Mouse (Mus musculus) neural tube, embryonic 12.5 days (tissue): ENCODE measurements around the gene Wdr31. TPM values are rescaled to one million over a fixed set of nuclear protein-coding genes. Genes with fewer than 3 reads are reported as not detected.
A peak's percentile ranks its signal among the peaks of the same experiment; 100 is the strongest.

Experiments used
- ATAC-seq: fragments of 200-750 bp; cut with Nextera tagmentation; 2 replicates; pipeline ENCODE4 v1.8.0; 2017; ENCODE audit warnings: low read depth, mild to moderate bottlenecking, moderate TSS enrichment, moderate library complexity; ENCODE audit not compliant: low FRiP score
- H3K27ac ChIP-seq: fragments of 300-500 bp; sonication (generic); 2 replicates; pipeline ENCODE4 v1.5.1; 2016
- H3K27me3 ChIP-seq: fragments of 300-500 bp; sonication (generic); replicated peaks from 2 replicates; pipeline ENCODE4 v1.6.1; 2016; ENCODE audit warnings: mild to moderate bottlenecking
- H3K36me3 ChIP-seq: fragments of 300-500 bp; sonication (generic); 2 replicates; pipeline ENCODE4 v1.6.1; 2016; ENCODE audit warnings: mild to moderate bottlenecking
- H3K4me1 ChIP-seq: fragments of 300-500 bp; sonication (generic); 2 replicates; pipeline ENCODE4 v1.6.1; 2016
- H3K4me2 ChIP-seq: fragments of 300-500 bp; sonication (generic); replicated peaks from 2 replicates; pipeline ENCODE4 v1.6.1; 2016; ENCODE audit warnings: mild to moderate bottlenecking
- H3K4me3 ChIP-seq: fragments of 300-500 bp; sonication (generic); 2 replicates; pipeline ENCODE4 v1.5.1; 2016
- H3K9ac ChIP-seq: fragments of 300-500 bp; sonication (generic); 2 replicates; pipeline ENCODE4 v1.6.1; 2016; ENCODE audit warnings: mild to moderate bottlenecking
- H3K9me3 ChIP-seq: fragments of 300-500 bp; sonication (generic); 2 replicates; pipeline ENCODE4 v1.6.1; 2016; ENCODE audit warnings: mild to moderate bottlenecking
- WGBS: fragments of 180-500 bp; shearing (Covaris S2); methylation state at CpG from one replicate; pipeline ENCODE4 v1.1.7; 2016; 5-methylcytosine and 5-hydroxymethylcytosine counted together
- polyA plus RNA-seq: library from polyadenylated mRNA; unstranded; fragments of >200 nt; fragmentation: Nextera tagmentation; extraction: Ambion mirVana; gene quantifications from 2 replicates; pipeline ENCODE4 v1.2.1, GENCODE M21; 2016

Gene Wdr31
- polyA plus RNA-seq, 1 experiment from 2014 or later: 6.8 TPM

GRCm38 (mm10) chr4:62433939-62434870, 36.5 kb downstream of the Wdr31 start:
- Histone ChIP-seq H3K4me3 (no peak overlapping the region), H3K9me3 (no peaks in the 10 kb centered on the region), H3K4me1 (no peaks in the 10 kb centered on the region), H3K27ac (no peak overlapping the region), H3K36me3 (no peaks in the 10 kb centered on the region), H3K4me2 (no peak overlapping the region), H3K9ac (no peak overlapping the region), H3K27me3 (no peaks in the 10 kb centered on the region)
- no peak for ATAC-seq
- WGBS: 77% methylated on average over 7 of the region's 7 CpGs

GRCm38 (mm10) chr4:62431522-62431921, 39.2 kb downstream of the Wdr31 start:
- no peak overlapping the region for H3K4me3 ChIP-seq
- no peaks in the 10 kb centered on the region for H3K27me3 ChIP-seq
- H3K27ac ChIP-seq: no peak overlapping the region
- ATAC-seq: no peak
- no peak overlapping the region for H3K4me2 ChIP-seq
- H3K36me3 ChIP-seq: no peaks in the 10 kb centered on the region
- no peaks in the 10 kb centered on the region for H3K4me1 ChIP-seq
- no peaks in the 10 kb centered on the region for H3K9me3 ChIP-seq
- 87% methylated on average over 4 of the region's 4 CpGs for WGBS
- H3K9ac ChIP-seq: no peak overlapping the region

- no peak overlapping the region for H3K4me2 ChIP-seq
- ATAC-seq: no peak
- no peak overlapping the region for H3K27ac ChIP-seq
- peaks cover 5% of the 10 kb centered on the region for H3K36me3 ChIP-seq
- H3K9ac ChIP-seq: no peak overlapping the region
- no peaks in the 10 kb centered on the region for H3K27me3 ChIP-seq
- no peaks in the 10 kb centered on the region for H3K9me3 ChIP-seq
- no peaks in the 10 kb centered on the region for H3K4me1 ChIP-seq
- no peak overlapping the region for H3K4me3 ChIP-seq
Measured at GRCm38 (mm10) chr4:62430678-62431077, 40.0 kb downstream of the Wdr31 start.

GRCm38 (mm10) chr4:62429616-62430015, 41.1 kb downstream of the Wdr31 start:
- H3K27ac ChIP-seq: no peak overlapping the region
- 93% methylated on average over 9 of the region's 9 CpGs for WGBS
- no peak overlapping the region for H3K4me3 ChIP-seq
- H3K27me3 ChIP-seq: no peaks in the 10 kb centered on the region
- H3K9me3 ChIP-seq: no peaks in the 10 kb centered on the region
- no peak overlapping the region for H3K4me2 ChIP-seq
- no peak overlapping the region for H3K9ac ChIP-seq
- ATAC-seq: no peak
- H3K36me3 ChIP-seq: peaks cover 15% of the 10 kb centered on the region
- H3K4me1 ChIP-seq: no peaks in the 10 kb centered on the region

- Histone ChIP-seq H3K36me3 (peaks cover 27% of the 10 kb centered on the region), H3K4me1 (no peaks in the 10 kb centered on the region), H3K27me3 (no peaks in the 10 kb centered on the region), H3K9me3 (no peaks in the 10 kb centered on the region), H3K9ac (no peak overlapping the region), H3K4me2 (no peak overlapping the region), H3K27ac (no peak overlapping the region), H3K4me3 (no peak overlapping the region)
- no peak for ATAC-seq
- 80% methylated on average over 17 of the region's 17 CpGs for WGBS
Measured at GRCm38 (mm10) chr4:62427978-62428758, 42.5 kb downstream of the Wdr31 start.

GRCm38 (mm10) chr4:62425891-62426290, 44.8 kb downstream of the Wdr31 start:
- 95% methylated on average over 4 of the region's 4 CpGs for WGBS
- H3K36me3 ChIP-seq: peaks cover 50% of the 10 kb centered on the region

GRCm38 (mm10) chr4:62419091-62419490, 51.6 kb downstream of the Wdr31 start:
- Histone ChIP-seq H3K27me3 (no peaks in the 10 kb centered on the region), H3K4me1 (no peaks in the 10 kb centered on the region), H3K36me3 (peaks cover 99% of the 10 kb centered on the region), H3K4me3 (no peak overlapping the region), H3K9ac (no peak overlapping the region), H3K4me2 (no peak overlapping the region), H3K27ac (no peak overlapping the region), H3K9me3 (no peaks in the 10 kb centered on the region)
- 96% methylated on average over 6 of the region's 6 CpGs for WGBS
- no peak for ATAC-seq

More at GRCm38 (mm10) chr4:62425891-62426290, 44.8 kb downstream of the Wdr31 start:
- Histone ChIP-seq H3K9ac (no peak overlapping the region), H3K4me2 (no peak overlapping the region), H3K4me3 (no peak overlapping the region), H3K27me3 (no peaks in the 10 kb centered on the region), H3K27ac (no peak overlapping the region), H3K9me3 (no peaks in the 10 kb centered on the region), H3K4me1 (no peaks in the 10 kb centered on the region)
- no peak for ATAC-seq

GRCm38 (mm10) chr4:62418448-62418847, 52.2 kb downstream of the Wdr31 start:
- no peak for ATAC-seq
- H3K4me2 ChIP-seq: no peak overlapping the region
- 94% methylated on average over 8 of the region's 8 CpGs for WGBS
- no peak overlapping the region for H3K9ac ChIP-seq
- H3K9me3 ChIP-seq: no peaks in the 10 kb centered on the region
- H3K27me3 ChIP-seq: no peaks in the 10 kb centered on the region
- H3K4me1 ChIP-seq: no peaks in the 10 kb centered on the region
- H3K4me3 ChIP-seq: no peak overlapping the region
- H3K36me3 ChIP-seq: peaks cover 98% of the 10 kb centered on the region
- no peak overlapping the region for H3K27ac ChIP-seq

- no peak overlapping the region for H3K9ac ChIP-seq
- 97% methylated on average over 10 of the region's 10 CpGs for WGBS
- H3K9me3 ChIP-seq: no peaks in the 10 kb centered on the region
- H3K4me1 ChIP-seq: peaks cover 13% of the 10 kb centered on the region
- no peak overlapping the region for H3K4me2 ChIP-seq
- H3K4me3 ChIP-seq: no peak overlapping the region
- H3K36me3 ChIP-seq: peaks cover 48% of the 10 kb centered on the region
- ATAC-seq: no peak
- no peak overlapping the region for H3K27ac ChIP-seq
- H3K27me3 ChIP-seq: no peaks in the 10 kb centered on the region
Measured at GRCm38 (mm10) chr4:62411606-62412005, 59.1 kb downstream of the Wdr31 start.

GRCm38 (mm10) chr4:62410325-62410724, 60.4 kb downstream of the Wdr31 start:
- H3K4me3 ChIP-seq: no peak overlapping the region

GRCm38 (mm10) chr4:62409615-62410014, 61.1 kb downstream of the Wdr31 start:
- WGBS: 46% methylated on average over 6 of the region's 6 CpGs
- Histone ChIP-seq H3K4me3 (peak overlapping the region; percentile 68), H3K4me2 (peak overlapping the region; percentile 68), H3K27ac (no peak overlapping the region), H3K9me3 (no peaks in the 10 kb centered on the region), H3K4me1 (peaks cover 19% of the 10 kb centered on the region), H3K27me3 (no peaks in the 10 kb centered on the region), H3K9ac (peak overlapping the region; percentile 71), H3K36me3 (peaks cover 28% of the 10 kb centered on the region)
- no peak for ATAC-seq

More at GRCm38 (mm10) chr4:62410325-62410724, 60.4 kb downstream of the Wdr31 start:
- Histone ChIP-seq H3K36me3 (peaks cover 35% of the 10 kb centered on the region), H3K4me1 (peaks cover 19% of the 10 kb centered on the region), H3K9me3 (no peaks in the 10 kb centered on the region), H3K9ac (no peak overlapping the region; the same call in 1 of the 2 replicates), H3K27ac (no peak overlapping the region), H3K27me3 (no peaks in the 10 kb centered on the region), H3K4me2 (peak overlapping the region; percentile 68)
- WGBS: 88% methylated on average over 2 of the region's 2 CpGs
- no peak for ATAC-seq

GRCm38 (mm10) chr4:62408601-62409282, 62.0 kb downstream of the Wdr31 start, which contains the start of the genes Cdc26 and Prpf4:
Cdc26 (minus strand) TSS chr4:62408642.
Prpf4 (plus strand) TSS chr4:62408797.
- peaks cover 19% of the 10 kb centered on the region for H3K36me3 ChIP-seq
- H3K4me3 ChIP-seq: peak within 1 kb of the TSS; percentile 68
- ATAC-seq: peak; percentile 99
- H3K9me3 ChIP-seq: no peaks in the 10 kb centered on the region
- WGBS: under 1% methylated on average over 39 of the region's 39 CpGs
- H3K9ac ChIP-seq: peak within 1 kb of the TSS; percentile 71
- H3K27me3 ChIP-seq: no peaks in the 10 kb centered on the region
- peaks cover 19% of the 10 kb centered on the region for H3K4me1 ChIP-seq
- peak within 1 kb of the TSS; percentile 68 for H3K4me2 ChIP-seq
- H3K27ac ChIP-seq: peak within 1 kb of the TSS; percentile 51; the same call in 1 of the 2 replicates
